Mouse (Mus musculus) intestine, postnatal 0 days (tissue): ENCODE results near the gene Ndufv2. TPM values are rescaled to one million over a fixed set of nuclear protein-coding genes. Genes with fewer than 3 reads are reported as not detected.

Experiments used
- ATAC-seq: fragments of 200-750 bp; cut with Nextera tagmentation; 2 replicates; pipeline ENCODE4 v1.8.0; 2017; ENCODE audit warnings: mild to moderate bottlenecking, moderate TSS enrichment, moderate library complexity
- H3K27ac ChIP-seq: fragments of 300-500 bp; sonication (generic); 2 replicates; pipeline ENCODE4 v1.5.1; 2014; ENCODE audit warnings: mild to moderate bottlenecking, low read depth, low read length, moderate library complexity
- H3K27me3 ChIP-seq: fragments of 300-500 bp; sonication (generic); replicated peaks from 2 replicates; pipeline ENCODE4 v1.6.1; 2014; ENCODE audit warnings: low read length, mixed read lengths; ENCODE audit not compliant: control insufficient read depth, insufficient read depth
- H3K36me3 ChIP-seq: fragments of 300-500 bp; sonication (generic); 2 replicates; pipeline ENCODE4 v1.6.1; 2014; ENCODE audit warnings: mild to moderate bottlenecking, moderate library complexity; ENCODE audit not compliant: control insufficient read depth, insufficient read depth
- H3K4me1 ChIP-seq: fragments of 300-500 bp; sonication (generic); replicated peaks from 2 replicates; pipeline ENCODE4 v1.6.1; 2014; ENCODE audit warnings: antibody characterized with exemption, low read length, mixed read lengths; ENCODE audit not compliant: control insufficient read depth, insufficient read depth
- H3K4me2 ChIP-seq: fragments of 300-500 bp; sonication (generic); replicated peaks from 2 replicates; pipeline ENCODE4 v1.6.1; 2014; ENCODE audit warnings: low read depth, mild to moderate bottlenecking, moderate library complexity
- H3K4me3 ChIP-seq: fragments of 300-500 bp; sonication (generic); 2 replicates; pipeline ENCODE4 v1.5.1; 2014; ENCODE audit warnings: low read depth, low read length
- H3K9ac ChIP-seq: fragments of 300-500 bp; sonication (generic); 2 replicates; pipeline ENCODE4 v1.6.1; 2014; ENCODE audit warnings: mild to moderate bottlenecking, low read depth, low read length
- H3K9me3 ChIP-seq: fragments of 300-500 bp; sonication (generic); 2 replicates; pipeline ENCODE4 v1.6.1; 2016; ENCODE audit warnings: mixed run types; ENCODE audit not compliant: control insufficient read depth
- CTCF ChIP-seq: sonication (generic); IDR thresholded peaks from 2 replicates; pipeline ENCODE4 v1.5.1; 2016; ENCODE audit warnings: low read depth, mild to moderate bottlenecking, control low read depth, antibody characterized with exemption, moderate library complexity
- WGBS: fragments of 180-500 bp; shearing (Covaris S2); extraction: QIAGEN DNeasy Blood & Tissue Kit; methylation state at CpG from one replicate; pipeline ENCODE4 v1.1.7; 2014; 5-methylcytosine and 5-hydroxymethylcytosine counted together
- polyA plus RNA-seq: library from polyadenylated mRNA; unstranded; fragments of >200 nt; fragmentation: Nextera tagmentation; extraction: Ambion mirVana; gene quantifications from 2 replicates; pipeline ENCODE4 v1.2.1, GENCODE M21; 2015

The Ndufv2 gene
- polyA plus RNA-seq, 1 experiment from 2014 or later, result 453 TPM

DNA sequence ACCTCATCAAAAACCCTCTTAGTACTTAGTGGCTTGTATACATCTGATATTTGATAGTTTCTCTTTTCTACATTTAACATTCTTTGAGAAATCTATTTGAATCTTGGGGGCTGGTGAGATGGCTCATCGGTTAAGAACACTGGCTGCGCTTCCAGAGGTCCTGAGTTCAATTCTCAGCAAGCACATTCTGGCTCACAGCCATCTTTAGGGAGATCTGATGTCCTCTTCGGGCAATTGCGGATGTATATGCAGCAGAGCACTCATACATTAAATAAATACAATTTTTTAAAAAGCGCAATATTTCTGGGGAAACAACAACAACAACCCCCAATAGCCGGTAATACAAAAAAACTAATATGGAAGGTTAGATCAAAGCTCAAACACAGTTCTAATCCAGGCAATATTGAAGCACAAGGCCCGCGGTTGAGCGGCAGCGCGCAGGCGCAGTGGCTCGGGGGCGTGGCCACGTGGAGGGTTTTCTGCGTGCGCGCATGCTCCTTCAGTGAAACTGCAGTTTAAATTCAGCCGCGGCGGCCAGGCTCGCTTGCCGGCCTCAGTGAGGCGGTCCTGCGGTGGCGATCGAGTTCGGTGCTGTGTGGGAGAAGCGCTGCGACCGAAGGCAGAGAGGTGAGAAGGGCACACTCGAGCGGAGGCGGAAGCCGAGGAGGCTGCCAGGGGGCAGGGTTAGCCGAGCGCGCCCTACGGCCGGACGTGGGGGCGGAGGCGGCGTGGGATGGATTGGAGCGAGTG is 21.9 kb upstream of the Ndufv2 start, which contains the start of gene Ddx11:
Gene Ddx11, plus strand, starts transcription at position 455 of the 750 bp plus-strand sequence.
- no peaks in the 10 kb centered on the region for H3K27me3 ChIP-seq
- 4% methylated on average over 45 of the region's 45 CpGs for WGBS
- 0 out of 2 replicates have a peak, but pooled peaks cover 2% of the 10 kb centered on the region for H3K4me1 ChIP-seq
- TF ChIP-seq CTCF, result peak; percentile 22; the same call in 1 of the 2 replicates
- H3K36me3 ChIP-seq, result peaks cover 25% of the 10 kb centered on the region; the same call in 1 of the 2 replicates
- ATAC-seq, result peak; percentile 87
- peak within 1 kb of the TSS; percentile 51 for H3K9ac ChIP-seq
- peak within 1 kb of the TSS; percentile 78; the same call in 1 of the 2 replicates for H3K27ac ChIP-seq
- no peaks in the 10 kb centered on the region for H3K9me3 ChIP-seq
- H3K4me2 ChIP-seq, result peak within 1 kb of the TSS; percentile 77
- H3K4me3 ChIP-seq, result peak within 1 kb of the TSS; percentile 82

DNA sequence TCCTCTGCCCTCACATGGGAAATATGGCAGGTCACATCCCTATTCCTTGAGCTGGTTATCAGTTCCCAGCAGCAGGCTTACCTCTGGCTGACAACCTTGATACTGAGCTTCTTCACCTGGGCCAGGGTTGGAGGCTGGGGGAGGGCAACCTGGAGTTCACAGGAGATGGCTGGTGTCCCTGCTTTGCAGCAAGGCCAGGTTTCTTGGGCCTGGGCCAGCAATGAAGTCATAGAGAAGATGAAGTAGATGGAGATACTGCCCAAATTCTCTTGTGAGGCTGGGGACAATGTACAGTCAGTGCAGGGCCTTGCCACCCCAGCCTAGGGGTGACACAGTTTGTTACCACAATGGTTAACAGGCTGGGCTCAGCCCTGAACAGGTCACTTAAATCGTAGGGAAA is 19.3 kb upstream of the Ndufv2 start:
- Histone ChIP-seq H3K9me3 (no peaks in the 10 kb centered on the region), H3K4me3 (no peak overlapping the region), H3K27ac (no peak overlapping the region), H3K4me2 (no peak overlapping the region), H3K9ac (no peak overlapping the region), H3K27me3 (no peaks in the 10 kb centered on the region), H3K36me3 (peaks cover 44% of the 10 kb centered on the region), H3K4me1 (0 out of 2 replicates have a peak, but pooled peaks cover 2% of the 10 kb centered on the region)
- no peak for TF ChIP-seq CTCF
- no peak for ATAC-seq
- 92% methylated on average over 1 of the region's 1 CpGs for WGBS

DNA sequence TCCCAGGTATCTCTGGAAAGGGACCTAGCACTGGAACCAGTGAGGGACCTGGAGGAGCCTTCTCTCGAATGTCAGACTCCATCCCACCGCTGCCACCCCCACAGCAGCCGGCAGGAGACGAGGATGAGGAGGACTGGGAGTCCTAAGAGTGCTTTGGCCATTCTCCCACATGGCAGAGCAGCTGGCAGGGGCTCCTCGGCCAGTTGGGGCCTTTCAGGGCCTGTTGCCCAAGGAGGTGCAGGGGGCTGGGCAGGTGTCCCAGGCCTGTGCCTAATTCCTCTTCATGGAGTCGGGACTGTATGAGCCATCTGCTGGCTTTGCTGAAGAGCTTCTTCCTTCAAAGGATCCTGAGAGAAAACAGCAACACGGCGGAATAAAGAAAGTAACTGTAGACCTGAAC is 17.6 kb upstream of the Ndufv2 start:
- H3K9ac ChIP-seq, result no peak overlapping the region
- H3K9me3 ChIP-seq, result no peaks in the 10 kb centered on the region
- no peaks in the 10 kb centered on the region for H3K27me3 ChIP-seq
- TF ChIP-seq CTCF, result no peak
- ATAC-seq, result no peak
- peaks cover 61% of the 10 kb centered on the region for H3K36me3 ChIP-seq
- no peaks in the 10 kb centered on the region for H3K4me1 ChIP-seq
- H3K27ac ChIP-seq, result no peak overlapping the region
- no peak overlapping the region for H3K4me2 ChIP-seq
- 84% methylated on average over 8 of the region's 8 CpGs for WGBS
- H3K4me3 ChIP-seq, result no peak overlapping the region

DNA sequence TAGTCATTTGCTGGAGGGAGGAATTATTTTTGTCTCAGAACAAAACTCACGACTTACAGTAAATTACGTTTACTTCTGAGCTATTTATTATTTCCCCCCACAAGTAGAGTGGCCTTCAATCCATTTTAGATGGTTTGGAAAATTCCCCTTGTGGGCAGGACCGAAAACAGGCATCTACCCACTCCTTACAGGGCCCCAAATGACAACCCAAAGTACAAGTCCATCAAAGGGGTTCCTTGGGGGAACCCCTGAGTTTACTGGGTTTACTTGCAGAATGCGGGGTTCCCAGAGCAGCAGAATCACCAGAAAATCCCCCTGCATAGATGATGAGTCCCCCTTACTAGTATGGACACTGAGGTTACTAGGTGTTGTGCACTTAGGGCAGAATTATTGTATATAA is 10.8 kb upstream of the Ndufv2 start:
- Histone ChIP-seq H3K9ac (peak overlapping the region; percentile 74; the same call in 1 of the 2 replicates), H3K4me3 (peak overlapping the region; percentile 85), H3K36me3 (peaks cover 36% of the 10 kb centered on the region), H3K27ac (no peak overlapping the region), H3K4me2 (peak overlapping the region; percentile 68), H3K4me1 (peaks cover 7% of the 10 kb centered on the region), H3K9me3 (no peaks in the 10 kb centered on the region), H3K27me3 (no peaks in the 10 kb centered on the region)
- TF ChIP-seq CTCF, result no peak
- no peak for ATAC-seq
- WGBS, result 21% methylated on average over 4 of the region's 4 CpGs

GRCm38 (mm10) chr17:66111402-66111959 is 10.1 kb upstream of the Ndufv2 start, which contains the start of gene Washc1:
Washc1 (plus strand) TSS chr17:66111545.
- Histone ChIP-seq H3K4me3 (peak within 1 kb of the TSS; percentile 85), H3K9me3 (no peaks in the 10 kb centered on the region), H3K27ac (peak within 1 kb of the TSS; percentile 64), H3K27me3 (no peaks in the 10 kb centered on the region), H3K4me1 (peaks cover 7% of the 10 kb centered on the region), H3K36me3 (peaks cover 29% of the 10 kb centered on the region), H3K9ac (peak within 1 kb of the TSS; percentile 74), H3K4me2 (peak within 1 kb of the TSS; percentile 68)
- WGBS, result under 1% methylated on average over 41 of the region's 41 CpGs
- peak; percentile 35 for TF ChIP-seq CTCF
- ATAC-seq, result peak; percentile 98

GRCm38 (mm10) chr17:66110746-66111145 is 9.4 kb upstream of the Ndufv2 start:
- Histone ChIP-seq H3K9ac (peak overlapping the region; percentile 74; the same call in 1 of the 2 replicates), H3K27me3 (no peaks in the 10 kb centered on the region), H3K9me3 (no peaks in the 10 kb centered on the region), H3K27ac (peak overlapping the region; percentile 64), H3K36me3 (peaks cover 22% of the 10 kb centered on the region; the same call in 1 of the 2 replicates), H3K4me1 (peaks cover 7% of the 10 kb centered on the region), H3K4me3 (peak overlapping the region; percentile 85), H3K4me2 (peak overlapping the region; percentile 68)
- WGBS, result 18% methylated on average over 6 of the region's 6 CpGs
- ATAC-seq, result 0 out of 2 replicates have a peak, but pooled peaks have one; percentile 29
- no peak for TF ChIP-seq CTCF
